18 mouse cellular contexts compared by ENCODE assay signal in the genomic region with DNA sequence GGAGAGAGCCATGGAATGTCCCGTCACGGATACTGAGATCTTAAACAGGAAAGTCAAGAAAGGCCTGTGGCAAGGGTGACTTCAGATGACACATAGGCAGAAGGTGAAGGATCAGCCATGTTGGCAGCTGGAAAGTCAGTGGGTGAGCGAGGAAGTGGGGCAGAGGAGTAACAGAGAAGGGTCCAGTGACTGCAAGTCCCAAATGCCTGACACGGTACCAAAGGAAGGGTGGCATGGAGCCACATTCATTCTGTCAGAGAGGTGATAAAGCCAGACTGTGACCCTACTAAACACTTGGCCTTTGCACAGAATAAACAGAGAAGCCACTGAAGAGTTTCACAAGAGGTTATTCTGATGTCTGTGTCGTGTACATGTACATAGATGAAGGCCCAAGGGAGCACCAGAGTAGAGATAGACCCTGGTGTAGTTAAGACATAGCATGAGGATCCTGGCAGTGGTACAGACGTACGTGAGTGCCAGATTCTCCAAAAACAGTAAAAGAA.
A peak's percentile ranks its signal among the peaks of the same experiment; 100 is the strongest.
DNase-seq lines count a peak whose midpoint lies in the region; ATAC-seq and TF ChIP-seq lines count a peak whose summit lies in the region.
"Had no signal": no experiment of that assay in that cellular context is flagged by ENCODE, and none has a peak within 500 bp of the region (broad histone marks: within the 10 kb centered on the region; RNA-seq: fewer than 3 reads in every experiment).

No protein-coding gene starts in this region.

- H3K36me3 ChIP-seq in heart, adult 2 months (ENCODE audit: control insufficient read depth, insufficient read depth, low read length), result peaks cover 2% of the 10 kb centered on the region
- H3K36me3 ChIP-seq in liver, postnatal 0 days (replicated peaks; ENCODE audit: insufficient read depth, low read length), result 0 out of 2 replicates have a peak, but pooled peaks cover 6% of the 10 kb centered on the region
- H3K36me3 ChIP-seq in liver, embryonic 11.5 days (ENCODE audit: control insufficient read depth, insufficient read depth, low read length), result no peaks in the 10 kb centered on the region
- no peaks in the 10 kb centered on the region for H3K36me3 ChIP-seq in heart, embryonic 15.5 days
- H3K36me3 ChIP-seq in stomach, postnatal 0 days (ENCODE audit: control insufficient read depth, insufficient read depth, low read length), result no peaks in the 10 kb centered on the region

- peak; percentile 66 for ATAC-seq in liver, postnatal 0 days
- ATAC-seq in liver, embryonic 11.5 days (replicated peaks; ENCODE audit: low FRiP score), result no peak
- ATAC-seq in heart, embryonic 15.5 days (replicated peaks; ENCODE audit: insufficient number of reproducible peaks, insufficient read depth, low FRiP score, low read depth), result no peak
- ATAC-seq in stomach, postnatal 0 days (ENCODE audit: low FRiP score, low TSS enrichment), result peak; percentile 7; the same call in 1 of the 2 replicates
- ATAC-seq: activated CD4-positive, CD25-positive, alpha-beta regulatory T cell, adult 4 months; forebrain, embryonic 16.5 days; hindbrain, embryonic 16.5 days; intestine, postnatal 0 days had no signal

- H3K4me1 ChIP-seq in heart, adult 2 months (ENCODE audit: control insufficient read depth, insufficient read depth, low read length), result peaks cover 24% of the 10 kb centered on the region
- H3K4me1 ChIP-seq in liver, postnatal 0 days (ENCODE audit: insufficient read depth), result peaks cover 4% of the 10 kb centered on the region
- H3K4me1 ChIP-seq in liver, embryonic 11.5 days (replicated peaks; ENCODE audit: control insufficient read depth, insufficient read depth, low read length), result no peaks in the 10 kb centered on the region
- H3K4me1 ChIP-seq in heart, embryonic 15.5 days (replicated peaks), result peaks cover 45% of the 10 kb centered on the region
- no peaks in the 10 kb centered on the region for H3K4me1 ChIP-seq in stomach, postnatal 0 days (replicated peaks; ENCODE audit: control insufficient read depth, insufficient read depth)

- peak overlapping the region; percentile 51 for H3K27ac ChIP-seq in heart, adult 2 months
- H3K27ac ChIP-seq in liver, postnatal 0 days (ENCODE audit: low read depth), result no peak overlapping the region
- H3K27ac ChIP-seq in liver, embryonic 11.5 days (ENCODE audit: low read depth, low read length), result no peak overlapping the region
- H3K27ac ChIP-seq in heart, embryonic 15.5 days, result peak overlapping the region; percentile 51
- 0 out of 2 replicates have a peak overlapping the region, but pooled peaks have one; percentile 30 for H3K27ac ChIP-seq in stomach, postnatal 0 days (replicated peaks)
- H3K27ac ChIP-seq: embryonic facial prominence, embryonic 13.5 days; hindbrain, embryonic 10.5 days; layer of hippocampus, adult 2 months; midbrain, embryonic 12.5 days had no signal

- TF ChIP-seq CTCF in heart, adult 2 months (IDR thresholded peaks at IDR 0.05), result no peak
- no peak for TF ChIP-seq CTCF in liver, postnatal 0 days (IDR thresholded peaks at IDR 0.05; ENCODE audit: low read depth)
- no peak for TF ChIP-seq CTCF in stomach, postnatal 0 days (IDR thresholded peaks at IDR 0.05; ENCODE audit: low read depth)

- H3K9ac ChIP-seq in heart, adult 2 months (ENCODE audit: low read depth, low read length), result no peak overlapping the region
- no peak overlapping the region for H3K9ac ChIP-seq in liver, postnatal 0 days (replicated peaks)
- H3K9ac ChIP-seq in liver, embryonic 11.5 days (ENCODE audit: low read depth, low read length), result no peak overlapping the region
- no peak overlapping the region for H3K9ac ChIP-seq in heart, embryonic 15.5 days
- H3K9ac ChIP-seq in stomach, postnatal 0 days (ENCODE audit: low read length), result no peak overlapping the region
- H3K9ac ChIP-seq: embryonic facial prominence, embryonic 13.5 days; midbrain, embryonic 12.5 days had no signal

- no peaks in the 10 kb centered on the region for H3K79me2 ChIP-seq in heart, adult 2 months (replicated peaks; ENCODE audit: control insufficient read depth, insufficient read depth, low read length)

- no peaks in the 10 kb centered on the region for H3K27me3 ChIP-seq in heart, adult 2 months (ENCODE audit: control insufficient read depth, insufficient read depth, low read length)
- no peaks in the 10 kb centered on the region for H3K27me3 ChIP-seq in liver, postnatal 0 days (ENCODE audit: insufficient read depth, low read length)
- H3K27me3 ChIP-seq in liver, embryonic 11.5 days (replicated peaks; ENCODE audit: control insufficient read depth, insufficient read depth, low read length), result no peaks in the 10 kb centered on the region
- no peaks in the 10 kb centered on the region for H3K27me3 ChIP-seq in heart, embryonic 15.5 days
- H3K27me3 ChIP-seq in stomach, postnatal 0 days (ENCODE audit: control insufficient read depth, insufficient read depth, low read length), result no peaks in the 10 kb centered on the region
- H3K27me3 ChIP-seq: embryonic facial prominence, embryonic 13.5 days; midbrain, embryonic 12.5 days had no signal

- no peak overlapping the region for H3K4me2 ChIP-seq in liver, postnatal 0 days (ENCODE audit: low read depth, low read length)
- H3K4me2 ChIP-seq in liver, embryonic 11.5 days, result no peak overlapping the region
- no peak overlapping the region for H3K4me2 ChIP-seq in heart, embryonic 15.5 days
- no peak overlapping the region for H3K4me2 ChIP-seq in stomach, postnatal 0 days (replicated peaks; ENCODE audit: low read depth)
- H3K4me2 ChIP-seq: embryonic facial prominence, embryonic 13.5 days; midbrain, embryonic 12.5 days had no signal

- no peak for TF ChIP-seq EP300 in heart, adult 2 months (IDR thresholded peaks at IDR 0.05; ENCODE audit: insufficient read depth, low read depth, low read length)
- TF ChIP-seq EP300 in liver, postnatal 0 days (IDR thresholded peaks at IDR 0.05; ENCODE audit: low read depth), result no peak
- no peak for TF ChIP-seq EP300 in stomach, postnatal 0 days (optimal IDR thresholded peaks at IDR 0.05)

- DNase-seq in heart, adult 2 months, result no peak
- DNase-seq in heart, adult 9 months (ENCODE audit: low spot score in 2 of 2), result no peak
- no peak for DNase-seq in liver, postnatal 0 days
- no peak for DNase-seq in liver, embryonic 11.5 days (ENCODE audit: low spot score)
- DNase-seq in stomach, postnatal 0 days (ENCODE audit: low spot score), result no peak
- no peak for DNase-seq in neural tube, embryonic 10.5 days (ENCODE audit: extremely low spot score, low spot score)
- DNase-seq: adrenal gland, postnatal 10 days; layer of hippocampus, postnatal 36 days had no signal

- no peak for TF ChIP-seq POLR2A in heart, adult 2 months (IDR thresholded peaks at IDR 0.05; ENCODE audit: insufficient read depth, low read depth, low read length)

- intact Hi-C loops in heart, adult 2 months (cut with DNase I), result loop anchor here (2.0 to 5.0 kb wide), 3 partner anchors 120 to 204 kb away; no protein-coding TSS in a partner anchor

- no peaks in the 10 kb centered on the region for H3K9me3 ChIP-seq in liver, postnatal 0 days (ENCODE audit: low read length)
- H3K9me3 ChIP-seq in liver, embryonic 11.5 days (ENCODE audit: control insufficient read depth, low read length), result no peaks in the 10 kb centered on the region
- H3K9me3 ChIP-seq in heart, embryonic 15.5 days (replicated peaks), result no peaks in the 10 kb centered on the region
- no peaks in the 10 kb centered on the region for H3K9me3 ChIP-seq in stomach, postnatal 0 days (ENCODE audit: control insufficient read depth, low read length)
- H3K9me3 ChIP-seq: embryonic facial prominence, embryonic 13.5 days; hindbrain, embryonic 10.5 days; midbrain, embryonic 12.5 days had no signal

- no peak overlapping the region for H3K4me3 ChIP-seq in heart, adult 2 months
- H3K4me3 ChIP-seq in liver, postnatal 0 days (ENCODE audit: low read depth, low read length), result no peak overlapping the region
- no peak overlapping the region for H3K4me3 ChIP-seq in liver, embryonic 11.5 days (ENCODE audit: low read depth, low read length)
- H3K4me3 ChIP-seq in heart, embryonic 15.5 days, result no peak overlapping the region
- no peak overlapping the region for H3K4me3 ChIP-seq in stomach, postnatal 0 days (ENCODE audit: low read depth, low read length)
- H3K4me3 ChIP-seq: embryonic facial prominence, embryonic 13.5 days; erythroblast, embryonic 14.5 days; hindbrain, embryonic 10.5 days; layer of hippocampus, adult 2 months; midbrain, embryonic 12.5 days had no signal

- WGBS in heart, adult 2 months, result 48% methylated on average over 7 of the region's 7 CpGs
- WGBS in liver, postnatal 0 days (ENCODE audit: insufficient replicate concordance), result 72% methylated on average over 7 of the region's 7 CpGs
- 80% methylated on average over 7 of the region's 7 CpGs for WGBS in liver, embryonic 11.5 days
- 69% methylated on average over 7 of the region's 7 CpGs for WGBS in heart, embryonic 15.5 days
- 85% methylated on average over 7 of the region's 7 CpGs for WGBS in stomach, postnatal 0 days

Comparison
In these comparisons a context has a peak if more than half of its experiments do, and no peak if none do; other contexts are left out.
1. ATAC-seq: peak in liver, postnatal 0 days (single experiment) and stomach, postnatal 0 days (single experiment); none in liver, embryonic 11.5 days (single experiment) and heart, embryonic 15.5 days (single experiment).
2. H3K27ac ChIP-seq: peak in heart, adult 2 months (single experiment), heart, embryonic 15.5 days (single experiment) and stomach, postnatal 0 days (single experiment); none in liver, postnatal 0 days (single experiment) and liver, embryonic 11.5 days (single experiment).